Mouse (Mus musculus) ZHBTc4 (cell line): ENCODE measurements around the gene Fth1.

ENCODE experiments used
- DNase-seq: peaks from one replicate; pipeline ENCODE4 v3.0.0-alpha.2; 2011; ENCODE audit warnings: low read depth, low spot score

The Fth1 gene

GRCm38 (mm10) chr19:10022414-10023303 is 42.3 kb downstream of the Fth1 start:
- DNase-seq = peak; percentile 43

- DNase-seq = no peak
Observed at GRCm38 (mm10) chr19:10023304-10023758, 42.9 kb downstream of the Fth1 start.

- no peak for DNase-seq
Observed at GRCm38 (mm10) chr19:10025169-10025875, 44.9 kb downstream of the Fth1 start.

- no peak for DNase-seq
Observed at GRCm38 (mm10) chr19:10029746-10030145, 49.3 kb downstream of the Fth1 start.

- peak; percentile 79 for DNase-seq
Observed at GRCm38 (mm10) chr19:10033211-10033973, 53.0 kb downstream of the Fth1 start.

- no peak for DNase-seq
Observed at GRCm38 (mm10) chr19:10034356-10034755, 54.0 kb downstream of the Fth1 start.
